Mouse (Mus musculus) testis, adult 2 months (tissue): ENCODE data around the gene Pusl1.

Experiments
- CTCF ChIP-seq: fragments of 200-500 bp; IDR thresholded peaks from 2 replicates; pipeline ENCODE4 v1.5.1; 2012; ENCODE audit warnings: low read depth, mild to moderate bottlenecking, inconsistent platforms, low read length, moderate library complexity; ENCODE audit not compliant: control insufficient read depth, insufficient read depth, insufficient replicate concordance
- POLR2A ChIP-seq: fragments of 200-500 bp; IDR thresholded peaks from 2 replicates; pipeline ENCODE4 v1.6.1; 2012; ENCODE audit warnings: low read depth, mild to moderate bottlenecking, inconsistent platforms, low read length, moderate library complexity; ENCODE audit not compliant: control insufficient read depth

DNA sequence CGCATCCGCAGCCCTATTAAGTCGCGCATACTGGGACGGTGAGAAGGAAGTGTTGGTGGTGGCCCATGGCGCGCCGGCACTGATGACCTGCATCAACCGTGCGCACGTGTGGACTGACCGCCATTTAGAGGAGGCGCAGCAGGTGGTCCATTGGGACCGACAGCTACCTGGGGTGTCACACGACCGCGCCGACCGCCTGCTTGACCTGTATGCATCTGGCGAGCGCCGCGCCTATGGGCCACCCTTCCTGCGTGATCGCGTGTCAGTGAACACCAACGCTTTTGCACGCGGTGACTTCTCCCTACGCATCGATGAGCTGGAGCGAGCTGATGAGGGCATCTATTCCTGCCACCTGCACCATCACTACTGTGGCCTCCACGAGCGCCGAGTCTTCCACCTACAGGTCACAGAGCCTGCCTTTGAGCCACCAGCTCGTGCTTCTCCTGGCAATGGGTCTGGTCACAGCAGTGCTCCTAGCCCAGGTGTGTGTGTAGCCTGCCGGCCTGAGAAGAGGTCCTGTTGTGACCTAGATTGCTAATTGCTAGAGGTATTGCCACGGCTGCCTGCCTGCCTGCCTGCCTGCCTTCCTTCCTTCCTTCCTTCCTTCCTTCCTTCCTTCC lies 49.8 kb downstream of the Pusl1 start:
- TF ChIP-seq CTCF (no peak), POLR2A (no peak)
